Mouse (Mus musculus) forebrain, embryonic 11.5 days (tissue): ENCODE data around the gene Sgms1. TPM values are rescaled to one million over a fixed set of nuclear protein-coding genes. Genes with fewer than 3 reads are reported as not detected.
A peak's percentile ranks its signal among the peaks of the same experiment; 100 is the strongest.

Experiments
- ATAC-seq: fragments of 200-750 bp; cut with Nextera tagmentation; replicated peaks from 2 replicates; pipeline ENCODE4 v1.8.0; 2017; ENCODE audit warnings: moderate TSS enrichment; ENCODE audit not compliant: low FRiP score
- DNase-seq: peaks from one replicate; pipeline ENCODE4 v3.0.0-alpha.2; 2017; ENCODE audit warnings: low spot score
- H3K27ac ChIP-seq: fragments of 300-500 bp; sonication (generic); 2 replicates; pipeline ENCODE4 v1.5.1; 2014; ENCODE audit warnings: low read depth, low read length
- H3K27me3 ChIP-seq: fragments of 300-500 bp; sonication (generic); 2 replicates; pipeline ENCODE4 v1.6.1; 2014; ENCODE audit warnings: mild to moderate bottlenecking, low read length, mixed read lengths; ENCODE audit not compliant: control insufficient read depth, insufficient read depth
- H3K36me3 ChIP-seq: fragments of 300-500 bp; sonication (generic); 2 replicates; pipeline ENCODE4 v1.6.1; 2014; ENCODE audit warnings: mild to moderate bottlenecking, low read length, moderate library complexity, mixed read lengths; ENCODE audit not compliant: control insufficient read depth, insufficient read depth
- H3K4me1 ChIP-seq: fragments of 300-500 bp; sonication (generic); replicated peaks from 2 replicates; pipeline ENCODE4 v1.6.1; 2014; ENCODE audit warnings: low read length, mixed read lengths; ENCODE audit not compliant: control insufficient read depth, insufficient read depth
- H3K4me2 ChIP-seq: fragments of 300-500 bp; sonication (generic); 2 replicates; pipeline ENCODE4 v1.6.1; 2014; ENCODE audit warnings: low read depth, mild to moderate bottlenecking, low read length, moderate library complexity, mixed read lengths; ENCODE audit not compliant: severe bottlenecking
- H3K4me3 ChIP-seq: fragments of 300-500 bp; sonication (generic); 2 replicates; pipeline ENCODE4 v1.5.1; 2014; ENCODE audit warnings: low read depth, low read length
- H3K9ac ChIP-seq: fragments of 300-500 bp; sonication (generic); 2 replicates; pipeline ENCODE4 v1.6.1; 2014; ENCODE audit warnings: low read length
- H3K9me3 ChIP-seq: fragments of 300-500 bp; sonication (generic); 2 replicates; pipeline ENCODE4 v1.6.1; 2016; ENCODE audit warnings: low read length, mixed read lengths; ENCODE audit not compliant: control insufficient read depth
- WGBS: fragments of 180-500 bp; shearing (Covaris S2); extraction: QIAGEN DNeasy Blood & Tissue Kit; methylation state at CpG from one replicate; pipeline ENCODE4 v1.1.7; 2014; 5-methylcytosine and 5-hydroxymethylcytosine counted together
- polyA plus RNA-seq: library from polyadenylated mRNA; unstranded; fragments of >200 nt; fragmentation: Nextera tagmentation; extraction: Ambion mirVana; gene quantifications from 2 replicates; pipeline ENCODE4 v1.2.1, GENCODE M21; 2014

Sgms1 gene
- polyA plus RNA-seq, 1 experiment from 2014 or later = 17.8 TPM

DNA sequence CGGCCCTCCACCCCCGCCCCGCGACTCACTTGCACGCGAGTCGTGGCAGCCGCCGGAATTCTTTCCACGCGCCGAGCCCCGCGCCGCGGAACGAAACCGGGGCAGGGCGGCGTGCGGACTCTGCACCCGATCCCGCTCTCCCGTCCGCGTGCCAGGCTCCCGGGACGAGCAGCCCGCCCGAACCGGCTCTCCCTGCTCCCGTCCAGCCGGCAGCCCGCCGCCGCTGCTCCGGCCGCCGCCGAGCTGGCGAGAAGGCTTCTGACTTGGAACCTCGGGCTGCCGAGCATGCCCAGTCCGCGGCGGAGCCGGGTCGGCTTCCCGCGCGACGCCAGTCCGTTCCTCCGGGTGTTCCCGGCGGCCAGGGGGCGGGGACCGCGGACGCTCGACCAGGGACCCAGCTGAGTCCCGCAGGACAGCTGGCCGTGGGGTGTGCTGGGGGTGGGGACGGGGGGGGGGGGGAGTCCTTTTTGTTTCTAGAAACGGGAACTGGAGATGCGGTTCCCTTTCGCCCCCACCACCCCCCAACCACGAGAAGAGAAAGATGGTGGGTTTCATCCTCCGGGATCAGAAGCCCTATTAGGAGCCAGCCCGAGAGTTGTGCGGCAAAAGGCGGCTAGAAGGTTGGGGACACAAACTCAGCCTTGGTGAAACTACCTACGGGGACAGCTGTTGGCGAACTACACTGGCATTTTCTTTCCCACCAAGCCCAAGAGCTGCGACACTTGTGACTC is 1.2 kb downstream of the Sgms1 start:
- ATAC-seq (peak; percentile 91), DNase-seq (peak; percentile 95)
- Histone ChIP-seq H3K9ac (peak overlapping the region; percentile 89), H3K27ac (peak overlapping the region; percentile 82), H3K9me3 (no peaks in the 10 kb centered on the region; the same call in 1 of the 2 replicates), H3K4me1 (0 out of 2 replicates have a peak, but pooled peaks cover 7% of the 10 kb centered on the region), H3K4me3 (peak overlapping the region; percentile 70), H3K36me3 (no peaks in the 10 kb centered on the region), H3K4me2 (peak overlapping the region; percentile 94), H3K27me3 (peaks cover 2% of the 10 kb centered on the region; the same call in 1 of the 2 replicates)
- under 1% methylated on average over 74 of the region's 75 CpGs for WGBS

DNA sequence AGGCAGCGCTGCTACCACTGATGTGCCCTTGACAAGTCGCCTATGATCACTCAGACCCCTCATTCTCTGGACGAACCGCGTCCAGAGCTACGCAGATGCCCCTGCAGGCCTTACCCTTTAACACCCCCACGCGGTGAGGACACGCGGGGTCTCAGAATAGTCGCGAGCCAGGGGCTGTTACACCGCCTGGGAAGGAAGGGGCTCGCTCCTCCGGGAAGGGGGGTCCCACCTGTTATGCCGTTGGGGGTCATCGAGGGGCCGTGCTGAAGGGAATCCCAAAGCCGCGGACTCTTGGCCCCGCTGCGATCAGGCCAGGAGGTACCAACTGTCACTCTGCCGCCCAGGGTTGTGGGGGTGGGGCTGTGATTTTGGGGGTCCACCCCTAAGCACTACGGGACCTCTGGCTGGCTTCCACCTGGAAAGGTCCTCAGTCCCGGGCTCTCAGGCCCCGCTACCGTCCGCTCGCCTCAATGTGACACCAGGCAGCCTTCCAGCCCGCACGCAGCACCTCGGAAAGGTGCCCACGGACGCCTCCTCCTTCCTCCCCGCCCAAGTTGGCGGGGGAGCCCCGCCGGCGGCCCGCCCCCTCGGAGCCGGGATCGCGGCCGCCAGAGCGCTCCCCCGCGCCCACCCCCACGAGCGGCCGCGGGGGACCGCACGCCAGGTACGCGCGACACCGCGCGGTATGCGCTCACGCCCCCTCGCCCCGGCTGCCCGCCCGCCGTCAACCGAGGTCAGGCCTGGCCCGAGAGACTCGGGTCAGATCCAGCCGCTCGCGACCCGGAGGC is 1.9 kb downstream of the Sgms1 start:
- Histone ChIP-seq H3K9me3 (no peaks in the 10 kb centered on the region; the same call in 1 of the 2 replicates), H3K27ac (peak overlapping the region; percentile 82; the same call in 1 of the 2 replicates), H3K4me2 (peak overlapping the region; percentile 94), H3K36me3 (no peaks in the 10 kb centered on the region), H3K4me1 (0 out of 2 replicates have a peak, but pooled peaks cover 7% of the 10 kb centered on the region), H3K9ac (peak overlapping the region; percentile 89), H3K27me3 (peaks cover 2% of the 10 kb centered on the region; the same call in 1 of the 2 replicates), H3K4me3 (peak overlapping the region; percentile 70)
- WGBS = under 1% methylated on average over 68 of the region's 74 CpGs
- peak; percentile 73 for DNase-seq
- ATAC-seq = peak; percentile 31

DNA sequence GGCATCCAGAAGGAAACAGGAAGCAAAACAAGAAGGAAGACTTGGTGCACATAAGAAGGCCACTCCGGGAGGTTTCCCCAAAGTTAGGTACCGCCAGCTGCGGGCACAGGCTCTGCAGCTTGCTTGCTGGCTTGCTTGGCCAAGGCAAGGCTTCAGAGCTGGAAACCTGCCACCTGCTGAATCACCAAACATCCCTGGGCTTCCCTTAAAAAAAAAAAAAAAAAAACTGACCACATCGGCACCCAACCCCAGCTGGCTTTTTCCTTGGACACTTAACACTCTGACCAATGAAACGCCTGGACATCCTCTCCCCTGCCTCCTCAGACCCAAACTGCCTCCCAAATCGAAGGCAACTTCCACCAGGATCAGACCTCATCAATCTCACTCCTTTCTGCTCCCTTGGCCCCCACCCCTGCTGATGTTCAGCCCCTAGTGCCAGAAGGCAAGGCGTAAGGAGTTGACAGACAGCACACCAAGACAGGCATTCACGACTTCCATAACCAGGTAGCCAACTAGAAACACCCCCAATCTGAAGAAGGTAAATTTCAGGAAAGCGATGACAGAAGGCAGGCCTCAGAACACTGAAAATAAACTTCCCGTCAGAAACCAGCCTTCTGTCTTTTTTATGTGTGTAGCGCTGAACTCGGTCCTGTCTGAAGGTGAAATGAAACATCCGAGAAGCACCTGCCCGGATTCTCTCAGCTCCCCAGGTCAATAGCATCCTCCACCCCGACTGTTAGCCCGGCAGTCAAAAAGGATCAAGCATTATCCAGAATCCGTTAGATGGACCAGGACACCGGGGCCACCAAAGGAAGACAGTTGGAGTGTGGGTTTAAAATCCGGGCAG is 2.7 kb downstream of the Sgms1 start:
- Histone ChIP-seq H3K27ac (no peak overlapping the region), H3K4me3 (peak overlapping the region; percentile 70), H3K27me3 (peaks cover 2% of the 10 kb centered on the region; the same call in 1 of the 2 replicates), H3K9ac (peak overlapping the region; percentile 89), H3K4me2 (peak overlapping the region; percentile 94), H3K36me3 (no peaks in the 10 kb centered on the region), H3K9me3 (no peaks in the 10 kb centered on the region; the same call in 1 of the 2 replicates), H3K4me1 (0 out of 2 replicates have a peak, but pooled peaks cover 7% of the 10 kb centered on the region)
- 31% methylated on average over 19 of the region's 19 CpGs for WGBS
- ATAC-seq (no peak), DNase-seq (no peak)

DNA sequence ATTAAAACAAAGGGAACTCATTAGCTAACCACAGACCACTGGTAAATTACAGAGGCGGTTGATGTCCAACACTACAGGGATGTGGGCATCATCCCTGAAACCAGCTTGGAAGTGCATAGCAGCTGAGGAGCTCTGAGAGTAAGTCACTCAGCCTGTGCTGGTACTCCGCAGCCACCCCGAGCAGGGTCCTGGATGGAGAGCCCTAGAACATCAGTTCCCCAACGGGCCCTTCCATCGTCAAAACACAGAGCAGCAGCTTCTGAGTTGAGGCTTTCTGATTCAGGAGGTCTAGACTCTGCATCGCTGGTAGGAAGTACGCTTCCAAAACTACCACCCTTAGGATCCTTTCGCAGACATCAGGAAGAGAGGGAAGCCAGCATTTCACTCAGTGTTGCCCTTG is 5.8 kb downstream of the Sgms1 start:
- Histone ChIP-seq H3K4me1 (0 out of 2 replicates have a peak, but pooled peaks cover 7% of the 10 kb centered on the region), H3K36me3 (no peaks in the 10 kb centered on the region), H3K4me2 (no peak overlapping the region), H3K27me3 (peaks cover 2% of the 10 kb centered on the region; the same call in 1 of the 2 replicates), H3K9me3 (no peaks in the 10 kb centered on the region), H3K9ac (no peak overlapping the region), H3K27ac (no peak overlapping the region), H3K4me3 (no peak overlapping the region)
- 95% methylated on average over 8 of the region's 8 CpGs for WGBS
- no peak for DNase-seq
- ATAC-seq = no peak

DNA sequence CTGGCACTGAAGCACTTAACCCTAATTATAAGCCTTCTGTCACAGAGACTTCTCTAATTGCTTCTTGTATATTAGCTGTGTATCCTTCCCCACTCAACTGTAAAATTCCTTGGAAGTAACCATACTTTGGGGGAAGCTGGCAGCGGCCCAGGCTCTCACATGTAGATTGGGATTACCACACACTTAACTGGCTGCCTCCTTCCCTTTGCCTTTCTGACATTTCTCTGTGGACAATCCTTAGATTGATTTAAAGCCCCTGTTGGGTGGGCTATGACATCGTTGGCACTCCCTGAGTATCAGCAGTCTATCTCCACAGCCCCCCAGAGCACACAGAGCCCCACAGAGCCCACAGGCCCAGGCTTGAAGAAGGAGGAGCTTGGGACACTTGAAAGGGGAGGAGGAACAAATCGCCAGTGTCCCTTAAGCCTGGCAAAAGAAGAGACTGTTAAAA is 8.0 kb downstream of the Sgms1 start:
- Histone ChIP-seq H3K27ac (no peak overlapping the region), H3K4me1 (no peaks in the 10 kb centered on the region), H3K9ac (no peak overlapping the region), H3K4me3 (no peak overlapping the region), H3K9me3 (no peaks in the 10 kb centered on the region), H3K36me3 (no peaks in the 10 kb centered on the region), H3K27me3 (no peaks in the 10 kb centered on the region), H3K4me2 (no peak overlapping the region)
- DNase-seq (no peak), ATAC-seq (no peak)
- 68% methylated on average over 3 of the region's 3 CpGs for WGBS

DNA sequence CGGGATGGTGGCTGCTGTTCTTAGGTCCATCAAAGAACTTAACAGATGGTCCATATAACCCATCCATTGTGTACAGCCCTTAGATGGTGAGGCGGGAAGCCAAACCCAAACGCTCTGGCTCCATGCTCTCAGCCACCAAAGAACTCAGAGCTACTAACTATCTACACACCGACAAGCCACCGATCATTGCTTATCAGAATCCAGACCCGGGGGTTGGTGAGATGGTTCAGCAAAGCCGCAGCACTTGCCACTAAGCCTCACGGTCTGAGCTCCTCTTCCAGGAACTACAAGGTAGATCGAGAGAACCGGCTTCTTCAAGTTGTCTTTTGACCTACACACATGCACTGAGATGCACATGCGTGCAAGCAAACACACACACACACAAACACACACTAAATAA is 8.8 kb downstream of the Sgms1 start:
- DNase-seq = no peak
- no peaks in the 10 kb centered on the region for H3K27me3 ChIP-seq
- no peaks in the 10 kb centered on the region for H3K4me1 ChIP-seq
- no peak overlapping the region for H3K27ac ChIP-seq
- no peak overlapping the region for H3K4me3 ChIP-seq
- 92% methylated on average over 11 of the region's 11 CpGs for WGBS
- no peaks in the 10 kb centered on the region for H3K36me3 ChIP-seq
- no peaks in the 10 kb centered on the region for H3K9me3 ChIP-seq
- no peak overlapping the region for H3K9ac ChIP-seq
- no peak overlapping the region for H3K4me2 ChIP-seq
- no peak for ATAC-seq

DNA sequence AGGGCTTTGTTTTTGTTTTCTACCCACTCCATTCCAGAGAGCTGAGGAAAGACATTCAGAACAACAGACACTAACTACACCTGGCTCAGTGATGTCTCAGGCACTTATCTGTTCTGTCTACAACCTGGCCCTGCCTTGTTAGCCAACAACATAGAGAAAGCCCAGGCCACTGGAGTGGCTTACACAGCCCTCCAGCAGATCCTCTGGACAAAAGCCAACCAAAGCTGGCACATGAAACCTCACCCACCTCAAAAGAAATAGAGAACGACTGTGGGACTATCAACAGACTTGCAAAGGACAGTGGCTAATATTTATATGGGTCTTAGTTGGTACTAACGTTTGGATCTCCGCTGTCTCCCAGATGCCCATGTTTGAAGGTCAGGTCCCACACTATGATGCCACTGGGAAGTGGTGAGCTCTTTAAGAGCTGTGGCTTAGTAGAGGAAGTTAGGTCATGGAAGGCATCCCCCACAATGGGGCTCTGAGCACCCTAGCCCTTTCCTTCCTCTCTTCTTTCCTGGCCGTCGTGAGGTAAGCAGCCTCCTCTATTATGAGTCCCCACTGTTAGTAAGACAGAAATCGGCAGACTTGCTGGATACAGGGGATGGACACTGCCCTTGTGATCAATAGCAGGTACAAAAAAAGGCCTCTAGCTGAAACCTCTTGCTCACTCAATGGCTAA is 10.1 kb downstream of the Sgms1 start:
- H3K36me3 ChIP-seq = no peaks in the 10 kb centered on the region

More for the DNA sequence above, 10.1 kb downstream of the Sgms1 start:
- H3K4me2 ChIP-seq = no peak overlapping the region
- H3K9me3 ChIP-seq = no peaks in the 10 kb centered on the region
- H3K4me1 ChIP-seq = no peaks in the 10 kb centered on the region
- H3K27me3 ChIP-seq = no peaks in the 10 kb centered on the region
- no peak overlapping the region for H3K27ac ChIP-seq
- no peak for DNase-seq
- no peak overlapping the region for H3K9ac ChIP-seq
- no peak overlapping the region for H3K4me3 ChIP-seq
- whole genome bisulfite sequencing = 90% methylated on average over 6 of the region's 6 CpGs
- no peak for ATAC-seq
